Comparison of ENCODE assay signal across 11 mouse cellular contexts in the genomic region with DNA sequence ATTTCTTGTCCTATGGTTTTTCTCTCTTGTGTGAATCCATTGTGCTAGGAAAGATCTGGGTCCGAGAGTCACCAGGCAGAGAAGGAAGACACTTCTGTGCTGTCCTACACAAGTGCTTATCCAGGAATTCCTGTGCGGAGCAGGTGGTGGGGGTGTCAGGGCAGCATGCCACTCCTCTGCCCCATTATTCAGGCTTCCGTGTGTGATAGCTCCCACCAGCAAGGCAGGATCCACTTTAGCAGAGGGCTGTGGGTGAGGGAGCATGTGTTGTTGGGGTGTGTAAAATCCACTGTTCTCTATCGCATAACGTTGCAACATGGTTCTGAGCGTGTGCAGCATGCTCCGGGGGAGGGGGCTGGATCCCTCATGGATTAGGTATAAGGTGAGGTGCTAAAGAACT.
A peak's percentile ranks its signal among the peaks of the same experiment; 100 is the strongest.
DNase-seq lines count a peak whose midpoint lies in the region; ATAC-seq and TF ChIP-seq lines count a peak whose summit lies in the region.
"Had no signal": no experiment of that assay in that cellular context is flagged by ENCODE, and none has a peak within 500 bp of the region (broad histone marks: within the 10 kb centered on the region; RNA-seq: fewer than 3 reads in every experiment).

No protein-coding gene starts in this region.

- H3K4me3 ChIP-seq in left cerebral cortex, adult 2 months: peak overlapping the region; percentile 55
- no peak overlapping the region for H3K4me3 ChIP-seq in kidney, embryonic 16.5 days (ENCODE audit: low read length)
- H3K4me3 ChIP-seq: erythroblast, embryonic 14.5 days; myocyte had no signal

- H3K4me2 ChIP-seq in kidney, embryonic 16.5 days (replicated peaks; ENCODE audit: low read depth, low read length): no peak overlapping the region

- H3K27ac ChIP-seq in left cerebral cortex, adult 2 months: peak overlapping the region; percentile 96
- no peak overlapping the region for H3K27ac ChIP-seq in kidney, embryonic 16.5 days (ENCODE audit: low read length)

- 69% methylated on average over 7 of the region's 7 CpGs for WGBS in kidney, embryonic 16.5 days

- peaks cover 15% of the 10 kb centered on the region; the same call in 1 of the 2 replicates for H3K4me1 ChIP-seq in kidney, embryonic 16.5 days (ENCODE audit: insufficient read depth, low read length)

- ATAC-seq in frontal cortex, adult (ENCODE audit: low TSS enrichment): peak; percentile 39
- ATAC-seq in kidney, embryonic 16.5 days (ENCODE audit: low FRiP score, low TSS enrichment): no peak

- peak; percentile 30 to 50 for DNase-seq in left cerebral cortex, adult 2 months (ENCODE audit: extremely low spot score in 1 of 2, low spot score in 2 of 2)
- no peak for DNase-seq in left cerebral cortex, postnatal 10 days (ENCODE audit: extremely low spot score in 1 of 2, low spot score in 2 of 2)
- peak; percentile 25 to 72 for DNase-seq in left cerebral cortex, postnatal 25 days (ENCODE audit: low spot score in 2 of 2)
- DNase-seq in right cerebral cortex, postnatal 10 days (ENCODE audit: low spot score in 2 of 2): peak; percentile 41 to 54
- DNase-seq in gastrocnemius, postnatal 14 days: no peak
- no peak for DNase-seq in ovary, postnatal 36 days (ENCODE audit: low spot score)
- DNase-seq: thymus, adult 18-20 months had no signal

- H3K9ac ChIP-seq in kidney, embryonic 16.5 days (replicated peaks; ENCODE audit: low read length): no peak overlapping the region

- no peaks in the 10 kb centered on the region for H3K9me3 ChIP-seq in kidney, embryonic 16.5 days (ENCODE audit: low read length)

- peaks cover 30% of the 10 kb centered on the region for H3K27me3 ChIP-seq in kidney, embryonic 16.5 days (ENCODE audit: insufficient read depth, low read length)

- intact Hi-C loops in left cerebral cortex, adult 2 months (cut with DNase I): loop anchor here (2.0 to 10.0 kb wide), 5 partner anchors 165 to 795 kb away; no protein-coding TSS in a partner anchor
- intact Hi-C loops in left cerebral cortex, postnatal 10 days (cut with DNase I): loop anchor here (2.0 to 10.0 kb wide), 2 partner anchors 163 to 365 kb away; no protein-coding TSS in a partner anchor
- intact Hi-C loops in left cerebral cortex, postnatal 25 days (cut with DNase I): loop anchor here (2.0 to 5.0 kb wide), 2 partner anchors 363 to 793 kb away; no protein-coding TSS in a partner anchor
- intact Hi-C loops in gastrocnemius, postnatal 14 days (cut with DNase I; ENCODE audit: low total_unique reads): no loop called here

- no peak for TF ChIP-seq CTCF in left cerebral cortex, adult 2 months (IDR thresholded peaks at IDR 0.05)

- H3K36me3 ChIP-seq in kidney, embryonic 16.5 days (ENCODE audit: insufficient read depth, low read length): no peaks in the 10 kb centered on the region

Comparison
In these comparisons a context has a peak if more than half of its experiments do, and no peak if none do; other contexts are left out.
1. DNase-seq: peak in left cerebral cortex, adult 2 months (2 of 2), left cerebral cortex, postnatal 25 days (2 of 2) and right cerebral cortex, postnatal 10 days (2 of 2); none in left cerebral cortex, postnatal 10 days (0 of 2), gastrocnemius, postnatal 14 days (single experiment) and ovary, postnatal 36 days (single experiment).